Mouse (Mus musculus) midbrain, embryonic 10.5 days (tissue): Measurements from ENCODE around the gene Lpcat3. TPM values are rescaled to one million over a fixed set of nuclear protein-coding genes. Genes with fewer than 3 reads are reported as not detected.
"Not testable (repeated sequence)": the region's sequence is repeated elsewhere in the genome, so short reads cannot be mapped to it uniquely, and the experiment has no call there.

Source experiments
- DNase-seq: peaks from one replicate; pipeline ENCODE4 v3.0.0-alpha.2; 2017; ENCODE audit warnings: low spot score
- H3K27ac ChIP-seq: fragments of 300-500 bp; sonication (generic); replicated peaks from 2 replicates; pipeline ENCODE4 v1.5.1; 2016; ENCODE audit warnings: mild to moderate bottlenecking
- H3K27me3 ChIP-seq: fragments of 300-500 bp; sonication (generic); 2 replicates; pipeline ENCODE4 v1.6.1; 2016; ENCODE audit warnings: low read depth, mild to moderate bottlenecking; ENCODE audit not compliant: poor library complexity, severe bottlenecking
- H3K36me3 ChIP-seq: fragments of 300-500 bp; sonication (generic); 2 replicates; pipeline ENCODE4 v1.6.1; 2016; ENCODE audit warnings: mild to moderate bottlenecking, moderate library complexity
- H3K4me1 ChIP-seq: fragments of 300-500 bp; sonication (generic); 2 replicates; pipeline ENCODE4 v1.6.1; 2016
- H3K4me3 ChIP-seq: fragments of 300-500 bp; sonication (generic); 2 replicates; pipeline ENCODE4 v1.5.1; 2016; ENCODE audit warnings: mild to moderate bottlenecking, moderate library complexity
- H3K9me3 ChIP-seq: fragments of 300-500 bp; sonication (generic); replicated peaks from 2 replicates; pipeline ENCODE4 v1.6.1; 2016; ENCODE audit warnings: mild to moderate bottlenecking
- WGBS: fragments of 180-500 bp; shearing (Covaris S2); methylation state at CpG from one replicate; pipeline ENCODE4 v1.1.7; 2016; 5-methylcytosine and 5-hydroxymethylcytosine counted together
- polyA plus RNA-seq: library from polyadenylated mRNA; unstranded; fragments of >200 nt; fragmentation: Nextera tagmentation; extraction: Ambion mirVana; gene quantifications from 2 replicates; pipeline ENCODE4 v1.2.1, GENCODE M21; 2016

Lpcat3 gene
- polyA plus RNA-seq, 1 experiment from 2014 or later = 38.7 TPM

GRCm38 (mm10) chr6:124683591-124684417 lies 21.0 kb downstream of the Lpcat3 start:
- no peak overlapping the region for H3K27ac ChIP-seq
- H3K4me1 ChIP-seq = no peaks in the 10 kb centered on the region
- H3K27me3 ChIP-seq = no peaks in the 10 kb centered on the region
- no peak for DNase-seq
- H3K4me3 ChIP-seq = no peak overlapping the region
- H3K36me3 ChIP-seq = no peaks in the 10 kb centered on the region
- WGBS = 93% methylated on average over 14 of the region's 14 CpGs
- no peaks in the 10 kb centered on the region for H3K9me3 ChIP-seq

GRCm38 (mm10) chr6:124685606-124686386 lies 23.0 kb downstream of the Lpcat3 start:
- H3K27me3 ChIP-seq = no peaks in the 10 kb centered on the region
- 90% methylated on average over 12 of the region's 12 CpGs for WGBS
- H3K4me1 ChIP-seq = no peaks in the 10 kb centered on the region
- no peak overlapping the region for H3K27ac ChIP-seq
- DNase-seq = no peak
- no peak overlapping the region for H3K4me3 ChIP-seq
- H3K36me3 ChIP-seq = no peaks in the 10 kb centered on the region
- H3K9me3 ChIP-seq = no peaks in the 10 kb centered on the region

GRCm38 (mm10) chr6:124686644-124687043 lies 23.8 kb downstream of the Lpcat3 start:
- H3K27me3 ChIP-seq, DNase-seq, H3K27ac ChIP-seq, H3K4me1 ChIP-seq, H3K36me3 ChIP-seq, H3K9me3 ChIP-seq, H3K4me3 ChIP-seq: not testable (repeated sequence)
- 59% methylated on average over 1 of the region's 1 CpGs for WGBS

- DNase-seq = no peak
- no peaks in the 10 kb centered on the region for H3K4me1 ChIP-seq
- no peaks in the 10 kb centered on the region for H3K36me3 ChIP-seq
- no peak overlapping the region for H3K27ac ChIP-seq
- H3K27me3 ChIP-seq = no peaks in the 10 kb centered on the region
- no peak overlapping the region for H3K4me3 ChIP-seq
- 91% methylated on average over 8 of the region's 8 CpGs for WGBS
- H3K9me3 ChIP-seq = no peaks in the 10 kb centered on the region
Observed at GRCm38 (mm10) chr6:124688151-124688758, 25.4 kb downstream of the Lpcat3 start.

- WGBS = 97% methylated on average over 3 of the region's 3 CpGs
- Histone ChIP-seq H3K27ac (no peak overlapping the region), H3K27me3 (no peaks in the 10 kb centered on the region), H3K36me3 (no peaks in the 10 kb centered on the region), H3K4me3 (no peak overlapping the region), H3K9me3 (no peaks in the 10 kb centered on the region), H3K4me1 (no peaks in the 10 kb centered on the region)
- DNase-seq = no peak
Observed at GRCm38 (mm10) chr6:124689011-124689410, 26.2 kb downstream of the Lpcat3 start.

- no peaks in the 10 kb centered on the region for H3K36me3 ChIP-seq
- 97% methylated on average over 3 of the region's 3 CpGs for WGBS
- no peak overlapping the region for H3K27ac ChIP-seq
- H3K9me3 ChIP-seq = no peaks in the 10 kb centered on the region
- no peaks in the 10 kb centered on the region for H3K4me1 ChIP-seq
- H3K27me3 ChIP-seq = no peaks in the 10 kb centered on the region
- no peak for DNase-seq
- no peak overlapping the region for H3K4me3 ChIP-seq
Observed at GRCm38 (mm10) chr6:124690517-124690916, 27.7 kb downstream of the Lpcat3 start.

GRCm38 (mm10) chr6:124693243-124693981 lies 30.6 kb downstream of the Lpcat3 start:
- H3K9me3 ChIP-seq = no peaks in the 10 kb centered on the region
- H3K27me3 ChIP-seq = no peaks in the 10 kb centered on the region
- no peak overlapping the region for H3K4me3 ChIP-seq
- no peak for DNase-seq
- WGBS = 82% methylated on average over 15 of the region's 15 CpGs
- H3K36me3 ChIP-seq = no peaks in the 10 kb centered on the region
- H3K4me1 ChIP-seq = 0 out of 2 replicates have a peak, but pooled peaks cover 4% of the 10 kb centered on the region
- no peak overlapping the region for H3K27ac ChIP-seq

- peaks cover 5% of the 10 kb centered on the region for H3K36me3 ChIP-seq
- H3K27me3 ChIP-seq = no peaks in the 10 kb centered on the region
- H3K9me3 ChIP-seq = no peaks in the 10 kb centered on the region
- no peak for DNase-seq
- 0 out of 2 replicates have a peak, but pooled peaks cover 4% of the 10 kb centered on the region for H3K4me1 ChIP-seq
- no peak overlapping the region for H3K4me3 ChIP-seq
- H3K27ac ChIP-seq = no peak overlapping the region
- 83% methylated on average over 15 of the region's 15 CpGs for WGBS
Observed at GRCm38 (mm10) chr6:124694166-124694955, 31.5 kb downstream of the Lpcat3 start.

GRCm38 (mm10) chr6:124696441-124697150 lies 33.8 kb downstream of the Lpcat3 start:
- Histone ChIP-seq H3K36me3 (peaks cover 27% of the 10 kb centered on the region), H3K27ac (no peak overlapping the region), H3K4me3 (no peak overlapping the region), H3K9me3 (no peaks in the 10 kb centered on the region), H3K27me3 (no peaks in the 10 kb centered on the region), H3K4me1 (0 out of 2 replicates have a peak, but pooled peaks cover 4% of the 10 kb centered on the region)
- no peak for DNase-seq
- 94% methylated on average over 7 of the region's 7 CpGs for WGBS

- Histone ChIP-seq H3K9me3 (no peaks in the 10 kb centered on the region), H3K4me1 (0 out of 2 replicates have a peak, but pooled peaks cover 4% of the 10 kb centered on the region), H3K27ac (no peak overlapping the region), H3K27me3 (no peaks in the 10 kb centered on the region), H3K4me3 (no peak overlapping the region), H3K36me3 (peaks cover 49% of the 10 kb centered on the region)
- 89% methylated on average over 6 of the region's 6 CpGs for WGBS
- no peak for DNase-seq
Observed at GRCm38 (mm10) chr6:124698751-124699150, 35.9 kb downstream of the Lpcat3 start.

GRCm38 (mm10) chr6:124699366-124699765 lies 36.5 kb downstream of the Lpcat3 start:
- Histone ChIP-seq H3K4me3 (no peak overlapping the region), H3K27ac (no peak overlapping the region), H3K4me1 (0 out of 2 replicates have a peak, but pooled peaks cover 4% of the 10 kb centered on the region), H3K27me3 (no peaks in the 10 kb centered on the region), H3K9me3 (no peaks in the 10 kb centered on the region), H3K36me3 (peaks cover 55% of the 10 kb centered on the region)
- DNase-seq = no peak
- 90% methylated on average over 4 of the region's 4 CpGs for WGBS
